In genomic region chr10:128543100-128543499, GRCm38 (mm10) we compare ENCODE assay signal across 20 mouse cellular contexts. TPM values are rescaled to one million over a fixed set of nuclear protein-coding genes. Genes with fewer than 3 reads are reported as not detected.
DNase-seq lines count a peak whose midpoint lies in the region; ATAC-seq and TF ChIP-seq lines count a peak whose summit lies in the region.
"Had no signal": no experiment of that assay in that cellular context is flagged by ENCODE, and none has a peak within 500 bp of the region (broad histone marks: within the 10 kb centered on the region; RNA-seq: fewer than 3 reads in every experiment).

No protein-coding gene starts in this region.

- 0 out of 2 replicates have a peak overlapping the region, but pooled peaks have one; percentile 1 for H3K4me3 ChIP-seq in embryonic facial prominence, embryonic 11.5 days (ENCODE audit: low read depth, low read length)
- H3K4me3 ChIP-seq in embryonic facial prominence, embryonic 10.5 days: no peak overlapping the region
- no peak overlapping the region for H3K4me3 ChIP-seq in heart, embryonic 11.5 days (ENCODE audit: low read depth, low read length)
- no peak overlapping the region for H3K4me3 ChIP-seq in hindbrain, postnatal 0 days (ENCODE audit: low read length)
- H3K4me3 ChIP-seq in hindbrain, embryonic 12.5 days: no peak overlapping the region
- H3K4me3 ChIP-seq: forebrain, embryonic 13.5 days; kidney, embryonic 15.5 days had no signal

- WGBS in embryonic facial prominence, embryonic 11.5 days: 79% methylated on average over 2 of the region's 2 CpGs
- 78% methylated on average over 2 of the region's 2 CpGs for WGBS in embryonic facial prominence, embryonic 10.5 days
- 64% methylated on average over 2 of the region's 2 CpGs for WGBS in heart, embryonic 11.5 days (ENCODE audit: insufficient replicate concordance)
- 59% methylated on average over 2 of the region's 2 CpGs for WGBS in hindbrain, postnatal 0 days
- whole genome bisulfite sequencing in hindbrain, embryonic 12.5 days: 85% methylated on average over 2 of the region's 2 CpGs

- H3K4me1 ChIP-seq in embryonic facial prominence, embryonic 11.5 days (ENCODE audit: control insufficient read depth, insufficient read depth, low read length): no peaks in the 10 kb centered on the region
- peaks cover 28% of the 10 kb centered on the region for H3K4me1 ChIP-seq in embryonic facial prominence, embryonic 10.5 days
- H3K4me1 ChIP-seq in heart, embryonic 11.5 days (ENCODE audit: control insufficient read depth, insufficient read depth, low read length): peaks cover 18% of the 10 kb centered on the region
- 0 out of 2 replicates have a peak, but pooled peaks cover 5% of the 10 kb centered on the region for H3K4me1 ChIP-seq in hindbrain, postnatal 0 days (ENCODE audit: insufficient read depth, low read length)
- peaks cover 16% of the 10 kb centered on the region for H3K4me1 ChIP-seq in hindbrain, embryonic 12.5 days

- ATAC-seq in embryonic facial prominence, embryonic 11.5 days (replicated peaks; ENCODE audit: insufficient number of reproducible peaks, low FRiP score, low TSS enrichment, low read depth): no peak
- no peak for ATAC-seq in heart, embryonic 11.5 days (replicated peaks; ENCODE audit: insufficient number of reproducible peaks, low FRiP score, low TSS enrichment)
- no peak for ATAC-seq in hindbrain, postnatal 0 days
- no peak for ATAC-seq in hindbrain, embryonic 12.5 days (ENCODE audit: low FRiP score)
- no peak for ATAC-seq in megakaryocyte-erythroid progenitor cell, adult 5-6 weeks (replicated peaks; ENCODE audit: low FRiP score, low TSS enrichment, poor library complexity, severe bottlenecking)
- ATAC-seq: CD4-positive, CD25-positive, alpha-beta regulatory T cell, adult 4 months; forebrain, embryonic 13.5 days; forebrain, postnatal 0 days; hindbrain, embryonic 16.5 days had no signal

- no peak overlapping the region for H3K4me2 ChIP-seq in embryonic facial prominence, embryonic 11.5 days (ENCODE audit: low read depth, low read length)
- H3K4me2 ChIP-seq in heart, embryonic 11.5 days: peak overlapping the region; percentile 9; the same call in 1 of the 2 replicates
- H3K4me2 ChIP-seq in hindbrain, postnatal 0 days (ENCODE audit: low read depth, low read length): no peak overlapping the region
- H3K4me2 ChIP-seq in hindbrain, embryonic 12.5 days (replicated peaks): no peak overlapping the region
- H3K4me2 ChIP-seq: forebrain, embryonic 13.5 days; kidney, embryonic 15.5 days had no signal

- no peak for DNase-seq in embryonic facial prominence, embryonic 11.5 days (ENCODE audit: low spot score)
- DNase-seq in embryonic facial prominence, embryonic 10.5 days (ENCODE audit: low spot score): no peak
- no peak for DNase-seq in heart, adult 18-20 months
- no peak for DNase-seq in hindbrain, postnatal 0 days (ENCODE audit: low spot score)
- DNase-seq: adrenal gland, postnatal 10 days; B cell, adult 2 months; cerebellum, adult 11-12 months; cerebellum, adult 9-10 months; cerebellum, postnatal 25 days; forebrain, postnatal 0 days; gastrocnemius, postnatal 36 days; kidney, adult 2 months had no signal

- no peak overlapping the region for H3K27ac ChIP-seq in embryonic facial prominence, embryonic 11.5 days (replicated peaks; ENCODE audit: low read depth, low read length)
- no peak overlapping the region for H3K27ac ChIP-seq in embryonic facial prominence, embryonic 10.5 days (replicated peaks)
- H3K27ac ChIP-seq in heart, embryonic 11.5 days (ENCODE audit: low read depth, low read length): no peak overlapping the region
- H3K27ac ChIP-seq in hindbrain, postnatal 0 days: no peak overlapping the region
- no peak overlapping the region for H3K27ac ChIP-seq in hindbrain, embryonic 12.5 days
- H3K27ac ChIP-seq: forebrain, embryonic 13.5 days; kidney, embryonic 15.5 days had no signal

- peaks cover 12% of the 10 kb centered on the region for H3K36me3 ChIP-seq in embryonic facial prominence, embryonic 11.5 days (replicated peaks; ENCODE audit: control insufficient read depth, insufficient read depth, low read depth, low read length)
- peaks cover 54% of the 10 kb centered on the region for H3K36me3 ChIP-seq in embryonic facial prominence, embryonic 10.5 days (replicated peaks)
- peaks cover 21% of the 10 kb centered on the region for H3K36me3 ChIP-seq in heart, embryonic 11.5 days (ENCODE audit: control insufficient read depth, insufficient read depth, low read length)
- H3K36me3 ChIP-seq in hindbrain, postnatal 0 days (ENCODE audit: insufficient read depth, low read length): peaks cover 31% of the 10 kb centered on the region
- peaks cover 47% of the 10 kb centered on the region for H3K36me3 ChIP-seq in hindbrain, embryonic 12.5 days

- H3K27me3 ChIP-seq in embryonic facial prominence, embryonic 11.5 days (ENCODE audit: control insufficient read depth, insufficient read depth, low read length): no peaks in the 10 kb centered on the region
- H3K27me3 ChIP-seq in embryonic facial prominence, embryonic 10.5 days (replicated peaks; ENCODE audit: low read depth, poor library complexity, severe bottlenecking): no peaks in the 10 kb centered on the region
- H3K27me3 ChIP-seq in heart, embryonic 11.5 days (ENCODE audit: control insufficient read depth, insufficient read depth, low read length): no peaks in the 10 kb centered on the region
- H3K27me3 ChIP-seq in hindbrain, postnatal 0 days (ENCODE audit: insufficient read depth, low read length): no peaks in the 10 kb centered on the region
- H3K27me3 ChIP-seq in hindbrain, embryonic 12.5 days: no peaks in the 10 kb centered on the region
- H3K27me3 ChIP-seq: forebrain, embryonic 13.5 days; kidney, embryonic 15.5 days had no signal

- no peak overlapping the region for H3K9ac ChIP-seq in embryonic facial prominence, embryonic 11.5 days (replicated peaks; ENCODE audit: low read length)
- no peak overlapping the region for H3K9ac ChIP-seq in heart, embryonic 11.5 days (ENCODE audit: low read depth, low read length)
- 0 out of 2 replicates have a peak overlapping the region, but pooled peaks have one; percentile 7 for H3K9ac ChIP-seq in hindbrain, postnatal 0 days (replicated peaks; ENCODE audit: low read length)
- no peak overlapping the region for H3K9ac ChIP-seq in hindbrain, embryonic 12.5 days
- H3K9ac ChIP-seq: forebrain, embryonic 13.5 days; forebrain, postnatal 0 days; kidney, embryonic 15.5 days had no signal

- no peak for TF ChIP-seq CTCF in hindbrain, postnatal 0 days (IDR thresholded peaks at IDR 0.05; ENCODE audit: low read depth)

- no peaks in the 10 kb centered on the region for H3K9me3 ChIP-seq in embryonic facial prominence, embryonic 11.5 days (replicated peaks; ENCODE audit: control insufficient read depth, low read length)
- H3K9me3 ChIP-seq in embryonic facial prominence, embryonic 10.5 days: no peaks in the 10 kb centered on the region
- H3K9me3 ChIP-seq in heart, embryonic 11.5 days (replicated peaks; ENCODE audit: control insufficient read depth, low read length): no peaks in the 10 kb centered on the region
- H3K9me3 ChIP-seq in hindbrain, postnatal 0 days (ENCODE audit: low read length): no peaks in the 10 kb centered on the region
- no peaks in the 10 kb centered on the region for H3K9me3 ChIP-seq in hindbrain, embryonic 12.5 days (replicated peaks)
- H3K9me3 ChIP-seq: forebrain, embryonic 13.5 days; G1E; kidney, embryonic 15.5 days had no signal

RNA-seq across cellular contexts. Expression of gene Zc3h10, which starts 4.5 kb away (rescaled TPM):
- 13.6 and 15.0 TPM in 2 replicates for polyA plus RNA-seq in embryonic facial prominence, embryonic 11.5 days (2014; fragmentation: Nextera tagmentation; extraction: Ambion mirVana)
- 15.9 and 17.4 TPM in 2 replicates for polyA plus RNA-seq in embryonic facial prominence, embryonic 10.5 days (2016; fragmentation: Nextera tagmentation; extraction: Ambion mirVana)
- polyA plus RNA-seq in heart, embryonic 11.5 days (2014; fragmentation: Nextera tagmentation; extraction: Ambion mirVana): 7.7 and 8.0 TPM in 2 replicates
- 1 to 10 TPM; 7.7 to 8.2 TPM for total RNA-seq in heart, adult 18-20 months (2021)
- 19.3 and 19.4 TPM in 2 replicates for total RNA-seq in hindbrain, postnatal 0 days (2014; rRNA removed)
- 12.5 and 13.8 TPM in 2 replicates for polyA plus RNA-seq in hindbrain, postnatal 0 days (2015; fragmentation: Nextera tagmentation; extraction: Ambion mirVana)
- polyA plus RNA-seq in hindbrain, embryonic 12.5 days (2016; fragmentation: Nextera tagmentation; extraction: Ambion mirVana): 20.8 TPM in 2 replicates
- total RNA-seq in megakaryocyte-erythroid progenitor cell, adult 5-6 weeks (2014; fragmentation: Nextera tagmentation): 5.6 and 6.7 TPM in 2 replicates
- total RNA-seq in megakaryocyte-erythroid progenitor cell, adult 5-6 weeks (2017): 8.3 and 10.2 TPM in 2 replicates

RNA-seq across cellular contexts. Expression of gene Rpl41, which starts 6.0 kb away (rescaled TPM):
- 3,098 and 3,409 TPM in 2 replicates for polyA plus RNA-seq in embryonic facial prominence, embryonic 11.5 days (2014; fragmentation: Nextera tagmentation; extraction: Ambion mirVana)
- polyA plus RNA-seq in embryonic facial prominence, embryonic 10.5 days (2016; fragmentation: Nextera tagmentation; extraction: Ambion mirVana): 3,494 and 3,561 TPM in 2 replicates
- polyA plus RNA-seq in heart, embryonic 11.5 days (2014; fragmentation: Nextera tagmentation; extraction: Ambion mirVana): 2,515 and 2,664 TPM in 2 replicates
- total RNA-seq in heart, adult 18-20 months (2021): 1,000 to 10,000 TPM; 1,490 to 1,551 TPM
- 412 and 501 TPM in 2 replicates for total RNA-seq in hindbrain, postnatal 0 days (2014; rRNA removed)
- 2,609 and 2,618 TPM in 2 replicates for polyA plus RNA-seq in hindbrain, postnatal 0 days (2015; fragmentation: Nextera tagmentation; extraction: Ambion mirVana)
- 2,172 and 2,716 TPM in 2 replicates for polyA plus RNA-seq in hindbrain, embryonic 12.5 days (2016; fragmentation: Nextera tagmentation; extraction: Ambion mirVana)
- 7,210 and 7,602 TPM in 2 replicates for total RNA-seq in megakaryocyte-erythroid progenitor cell, adult 5-6 weeks (2014; fragmentation: Nextera tagmentation)
- 3,211 and 3,934 TPM in 2 replicates for total RNA-seq in megakaryocyte-erythroid progenitor cell, adult 5-6 weeks (2017)

RNA-seq across cellular contexts. Expression of gene Esyt1, which starts 17.4 kb away (rescaled TPM):
- polyA plus RNA-seq in embryonic facial prominence, embryonic 11.5 days (2014; fragmentation: Nextera tagmentation; extraction: Ambion mirVana): 12.5 and 15.8 TPM in 2 replicates
- 11.9 and 13.6 TPM in 2 replicates for polyA plus RNA-seq in embryonic facial prominence, embryonic 10.5 days (2016; fragmentation: Nextera tagmentation; extraction: Ambion mirVana)
- polyA plus RNA-seq in heart, embryonic 11.5 days (2014; fragmentation: Nextera tagmentation; extraction: Ambion mirVana): 14.5 and 18.7 TPM in 2 replicates
- 10 to 100 TPM; 15.9 to 19.9 TPM for total RNA-seq in heart, adult 18-20 months (2021)
- total RNA-seq in hindbrain, postnatal 0 days (2014; rRNA removed): 22.9 and 29.0 TPM in 2 replicates
- 13.3 TPM in 2 replicates for polyA plus RNA-seq in hindbrain, postnatal 0 days (2015; fragmentation: Nextera tagmentation; extraction: Ambion mirVana)
- 28.9 and 30.9 TPM in 2 replicates for polyA plus RNA-seq in hindbrain, embryonic 12.5 days (2016; fragmentation: Nextera tagmentation; extraction: Ambion mirVana)
- 49.7 and 53.8 TPM in 2 replicates for total RNA-seq in megakaryocyte-erythroid progenitor cell, adult 5-6 weeks (2014; fragmentation: Nextera tagmentation)
- total RNA-seq in megakaryocyte-erythroid progenitor cell, adult 5-6 weeks (2017): 59.2 and 66.2 TPM in 2 replicates

RNA-seq across cellular contexts. Expression of gene Pa2g4, which starts 22.7 kb away (rescaled TPM):
- polyA plus RNA-seq in embryonic facial prominence, embryonic 11.5 days (2014; fragmentation: Nextera tagmentation; extraction: Ambion mirVana): 268 and 270 TPM in 2 replicates
- polyA plus RNA-seq in embryonic facial prominence, embryonic 10.5 days (2016; fragmentation: Nextera tagmentation; extraction: Ambion mirVana): 274 and 287 TPM in 2 replicates
- polyA plus RNA-seq in heart, embryonic 11.5 days (2014; fragmentation: Nextera tagmentation; extraction: Ambion mirVana): 162 and 163 TPM in 2 replicates
- 10 to 100 TPM; 43.1 to 46.0 TPM for total RNA-seq in heart, adult 18-20 months (2021)
- 48.0 and 61.2 TPM in 2 replicates for total RNA-seq in hindbrain, postnatal 0 days (2014; rRNA removed)
- polyA plus RNA-seq in hindbrain, postnatal 0 days (2015; fragmentation: Nextera tagmentation; extraction: Ambion mirVana): 114 and 117 TPM in 2 replicates
- 140 and 143 TPM in 2 replicates for polyA plus RNA-seq in hindbrain, embryonic 12.5 days (2016; fragmentation: Nextera tagmentation; extraction: Ambion mirVana)
- 419 and 446 TPM in 2 replicates for total RNA-seq in megakaryocyte-erythroid progenitor cell, adult 5-6 weeks (2014; fragmentation: Nextera tagmentation)
- 426 and 489 TPM in 2 replicates for total RNA-seq in megakaryocyte-erythroid progenitor cell, adult 5-6 weeks (2017)

RNA-seq across cellular contexts. Expression of gene Myl6b, which starts 44.6 kb away (rescaled TPM):
- polyA plus RNA-seq in embryonic facial prominence, embryonic 11.5 days (2014; fragmentation: Nextera tagmentation; extraction: Ambion mirVana): 2.3 and 2.9 TPM in 2 replicates
- polyA plus RNA-seq in embryonic facial prominence, embryonic 10.5 days (2016; fragmentation: Nextera tagmentation; extraction: Ambion mirVana): 2.3 and 3.1 TPM in 2 replicates
- polyA plus RNA-seq in heart, embryonic 11.5 days (2014; fragmentation: Nextera tagmentation; extraction: Ambion mirVana): 3.3 and 5.4 TPM in 2 replicates
- total RNA-seq in heart, adult 18-20 months (2021): 1 to 10 TPM; 3.2 to 3.3 TPM
- 27.1 and 34.6 TPM in 2 replicates for total RNA-seq in hindbrain, postnatal 0 days (2014; rRNA removed)
- polyA plus RNA-seq in hindbrain, postnatal 0 days (2015; fragmentation: Nextera tagmentation; extraction: Ambion mirVana): 4.2 and 4.9 TPM in 2 replicates
- 2.9 and 3.3 TPM in 2 replicates for polyA plus RNA-seq in hindbrain, embryonic 12.5 days (2016; fragmentation: Nextera tagmentation; extraction: Ambion mirVana)
- 3.7 and 6.3 TPM in 2 replicates for total RNA-seq in megakaryocyte-erythroid progenitor cell, adult 5-6 weeks (2014; fragmentation: Nextera tagmentation)
- 0.56 TPM in 1 of 2 replicates, not detected in the other for total RNA-seq in megakaryocyte-erythroid progenitor cell, adult 5-6 weeks (2017)
